Mouse (Mus musculus): Measurements from ENCODE around the gene Cdkn2d.
A peak's percentile ranks its signal among the peaks of the same experiment; 100 is the strongest.
"Not testable (repeated sequence)": the region's sequence is repeated elsewhere in the genome, so short reads cannot be mapped to it uniquely, and the experiment has no call there.

Cdkn2d gene

DNA sequence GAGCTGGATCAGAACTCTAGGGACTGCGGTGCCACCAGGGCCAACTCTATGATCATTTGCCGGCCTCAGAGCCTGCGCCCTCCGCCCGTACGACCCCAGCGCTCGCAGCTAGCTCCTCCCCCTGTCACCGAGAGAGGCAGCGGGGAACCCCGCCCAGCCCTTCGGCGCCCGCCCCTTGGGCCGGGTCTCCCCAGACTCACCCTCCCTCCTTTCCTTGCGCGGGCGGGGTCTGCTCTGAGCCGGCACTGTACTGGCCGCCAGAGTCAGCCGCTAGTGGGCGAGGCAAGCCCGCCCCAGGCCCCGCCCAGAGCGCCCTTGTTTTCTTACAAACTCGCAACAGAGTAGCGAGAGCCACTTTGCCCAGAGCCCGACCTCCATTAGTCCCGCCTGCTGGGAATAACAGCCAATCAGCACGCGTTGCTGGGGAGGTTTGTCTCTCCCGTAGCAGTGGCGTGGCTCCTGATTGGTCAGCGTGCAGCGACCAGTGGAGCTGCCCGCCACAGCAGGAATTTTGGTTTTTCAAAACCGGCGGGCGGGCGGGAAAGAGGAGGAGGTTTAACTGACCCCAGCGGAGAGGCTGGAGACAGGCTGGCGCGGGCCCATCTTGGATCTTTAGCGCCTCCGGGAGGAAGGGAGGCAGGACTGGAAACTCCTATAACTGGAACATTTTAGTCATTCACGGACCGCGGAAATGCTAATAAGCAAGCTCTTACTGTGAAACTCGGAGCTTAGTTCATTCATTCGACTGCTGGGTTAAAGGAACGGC lies at the start of gene Cdkn2d:
Cdkn2d (minus strand) TSS at position 386 of the 766 bp plus-strand sequence.
- peak; percentile 100 for DNase-seq (ENCODE audit: low read depth, low spot score)

DNA sequence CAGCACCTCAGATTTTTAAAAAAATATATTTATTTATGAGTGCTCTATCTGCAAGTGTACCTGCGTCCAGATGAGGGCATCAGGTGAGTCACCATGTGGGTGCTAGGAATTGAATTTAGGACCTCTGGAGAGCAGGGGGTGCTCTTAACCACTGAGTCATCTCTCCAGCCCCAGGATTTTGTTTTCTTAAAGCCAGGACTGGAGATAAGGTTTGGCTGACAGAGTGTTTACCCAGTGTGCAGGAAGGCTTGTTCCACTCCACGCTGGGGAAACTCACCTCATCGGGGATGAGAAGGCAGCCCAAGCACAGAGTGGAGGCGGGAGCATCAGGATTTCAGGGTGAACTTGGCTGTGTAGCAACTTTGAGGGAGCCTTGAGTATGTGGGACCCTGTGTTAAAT lies 49.2 kb upstream of the Cdkn2d start:
- DNase-seq (ENCODE audit: low read depth, low spot score): no peak

GRCm38 (mm10) chr9:21337652-21338051 lies 46.4 kb upstream of the Cdkn2d start:
- peak; percentile 60 for DNase-seq (ENCODE audit: low read depth, low spot score)

GRCm38 (mm10) chr9:21336491-21336890 lies 45.3 kb upstream of the Cdkn2d start:
- no peak for DNase-seq (ENCODE audit: low read depth, low spot score)

DNA sequence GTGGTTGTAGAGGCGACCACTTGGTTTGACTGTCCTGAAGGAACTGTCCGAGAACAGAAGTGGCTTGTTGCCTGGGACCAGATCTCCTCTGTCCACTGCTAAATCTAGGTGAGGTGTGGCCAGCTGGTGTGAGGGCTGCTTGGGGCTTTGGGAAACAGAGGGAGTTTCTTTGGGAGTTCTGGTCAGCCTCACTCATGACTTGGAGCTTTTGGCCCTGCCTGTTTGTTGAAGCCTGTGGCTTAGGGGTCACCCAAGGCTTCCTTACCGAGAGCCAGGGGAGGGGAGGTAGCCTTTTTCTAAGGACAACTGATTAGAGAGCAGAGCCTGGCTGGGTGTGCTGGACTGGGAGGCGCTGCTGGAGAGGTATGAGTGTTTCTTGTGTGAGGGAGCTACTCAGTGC lies 44.2 kb upstream of the Cdkn2d start:
- no peak for DNase-seq (ENCODE audit: low read depth, low spot score)

- DNase-seq (ENCODE audit: low read depth, low spot score): no peak
Observed at GRCm38 (mm10) chr9:21334747-21335146, 43.5 kb upstream of the Cdkn2d start.

DNA sequence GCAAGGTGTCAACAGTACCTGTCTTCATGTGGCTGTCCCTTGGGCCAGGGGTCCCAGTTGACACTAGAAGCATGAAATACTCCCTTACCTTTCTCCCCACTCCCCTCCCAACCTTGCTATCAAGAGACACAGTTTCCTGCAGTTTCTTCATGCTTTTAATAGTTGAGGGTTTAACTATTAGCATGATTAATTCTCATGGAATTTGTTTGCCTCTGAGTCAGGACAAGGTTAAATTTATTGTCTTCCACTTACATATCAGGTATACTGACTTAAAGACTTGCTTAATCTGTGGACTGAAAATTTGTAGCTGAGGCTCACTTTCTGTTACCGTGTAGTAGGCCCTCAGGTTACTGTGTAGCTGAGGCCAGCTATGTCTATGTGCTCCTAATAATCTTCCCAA lies 42.3 kb upstream of the Cdkn2d start:
- DNase-seq (ENCODE audit: low read depth, low spot score): no peak

GRCm38 (mm10) chr9:21332161-21333061 lies 41.2 kb upstream of the Cdkn2d start:
- no peak for DNase-seq (ENCODE audit: low read depth, low spot score)

GRCm38 (mm10) chr9:21331365-21332140 lies 40.3 kb upstream of the Cdkn2d start:
- no peak for DNase-seq (ENCODE audit: low read depth, low spot score)

- DNase-seq (ENCODE audit: low read depth, low spot score): no peak
Observed at GRCm38 (mm10) chr9:21329699-21330289, 38.6 kb upstream of the Cdkn2d start.

GRCm38 (mm10) chr9:21329041-21329440 lies 37.8 kb upstream of the Cdkn2d start:
- DNase-seq (ENCODE audit: low read depth, low spot score): no peak

- DNase-seq (ENCODE audit: low read depth, low spot score): no peak
Observed at GRCm38 (mm10) chr9:21328041-21328440, 36.8 kb upstream of the Cdkn2d start.

GRCm38 (mm10) chr9:21327569-21327968 lies 36.4 kb upstream of the Cdkn2d start:
- DNase-seq (ENCODE audit: low read depth, low spot score): no peak

GRCm38 (mm10) chr9:21324269-21324668 lies 33.1 kb upstream of the Cdkn2d start:
- DNase-seq (ENCODE audit: low read depth, low spot score): no peak

GRCm38 (mm10) chr9:21322917-21323297 lies 31.7 kb upstream of the Cdkn2d start:
- DNase-seq (ENCODE audit: low read depth, low spot score): not testable (repeated sequence)

DNA sequence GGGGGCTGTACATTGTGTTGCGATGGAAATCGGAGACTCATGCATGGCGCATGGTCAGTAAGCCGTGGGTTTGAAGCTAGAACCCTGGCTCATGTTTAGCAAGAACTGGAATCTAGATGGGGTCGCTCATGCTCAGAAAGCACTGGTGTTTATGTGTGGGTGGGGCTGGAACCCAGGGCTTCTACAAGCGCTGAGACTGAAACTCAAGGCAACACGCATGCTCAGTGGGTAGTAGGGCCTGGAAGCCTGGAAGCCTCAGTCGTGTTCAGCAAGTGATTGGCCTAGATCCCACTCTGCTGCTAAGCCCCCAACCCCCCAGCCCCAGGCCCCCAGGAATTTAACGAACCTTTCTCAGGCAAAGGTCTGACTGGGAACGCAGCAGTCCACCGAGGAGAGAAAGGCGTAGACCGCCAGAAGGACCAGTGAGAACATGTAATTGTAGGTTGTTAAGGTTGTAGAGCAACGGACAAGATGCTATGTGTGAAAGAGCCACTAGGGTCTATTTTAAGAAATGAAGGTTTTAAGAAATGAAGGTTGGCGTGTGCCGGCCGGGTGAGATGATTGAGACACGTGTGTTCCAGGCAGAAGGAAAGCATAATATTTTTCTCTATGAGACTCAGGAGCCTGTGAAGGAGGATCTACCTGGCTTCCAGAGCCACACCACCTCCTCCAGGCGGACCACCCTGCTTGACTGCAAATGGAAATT lies 31.2 kb upstream of the Cdkn2d start:
- peak; percentile 52 for DNase-seq (ENCODE audit: low read depth, low spot score)

- DNase-seq (ENCODE audit: low read depth, low spot score): peak; percentile 61
Observed at GRCm38 (mm10) chr9:21321513-21321835, 30.3 kb upstream of the Cdkn2d start.

DNA sequence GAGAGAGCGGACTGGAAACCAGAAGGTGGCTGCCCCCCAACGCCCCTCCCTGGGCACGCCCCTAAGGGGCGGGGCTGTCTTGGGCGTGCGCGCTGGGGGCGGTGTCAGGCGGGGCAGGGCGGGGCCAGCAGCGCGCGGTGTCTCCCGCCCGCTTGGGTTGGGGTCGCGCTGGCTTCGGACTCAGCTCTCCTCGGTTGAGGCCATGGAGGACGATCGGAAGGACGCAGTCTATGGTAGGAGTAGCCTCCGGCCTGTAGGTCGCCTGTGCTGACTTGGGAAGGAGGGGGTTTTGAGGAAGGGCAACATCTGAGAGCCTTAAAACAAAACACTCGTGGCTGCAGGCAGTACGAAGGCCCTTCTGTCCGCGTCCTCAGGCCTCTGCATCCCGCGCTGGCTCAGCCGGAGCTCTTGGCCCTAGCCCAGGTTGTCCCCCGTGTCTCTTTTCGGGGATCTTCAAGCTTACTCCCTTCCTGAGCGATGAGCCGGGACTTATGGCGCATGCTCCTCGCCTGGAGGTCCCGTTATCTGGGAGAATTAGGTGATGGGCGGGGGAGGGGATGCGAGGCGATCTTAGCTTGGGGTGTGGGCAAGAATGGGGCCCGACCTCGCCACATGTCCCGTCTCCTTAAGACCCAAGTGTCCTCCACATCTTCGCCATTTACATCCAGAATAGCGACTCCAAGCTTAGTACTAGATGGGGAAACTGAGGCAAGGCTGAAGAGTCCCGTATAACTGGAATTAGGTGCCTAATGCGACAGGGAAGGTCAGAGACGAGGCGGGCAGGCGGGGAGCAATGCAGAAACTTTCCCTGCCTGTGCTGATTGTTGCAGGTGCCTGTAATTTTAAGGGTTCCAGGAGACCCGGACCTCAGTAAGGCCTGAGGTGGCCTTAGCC lies 29.7 kb upstream of the Cdkn2d start, which contains the start of gene Slc44a2:
Slc44a2 (plus strand) TSS at position 80 of the 894 bp plus-strand sequence.
- peak; percentile 83 for DNase-seq (ENCODE audit: low read depth, low spot score)

- no peak for DNase-seq (ENCODE audit: low read depth, low spot score)
Observed at GRCm38 (mm10) chr9:21320280-21320618, 29.0 kb upstream of the Cdkn2d start.

DNA sequence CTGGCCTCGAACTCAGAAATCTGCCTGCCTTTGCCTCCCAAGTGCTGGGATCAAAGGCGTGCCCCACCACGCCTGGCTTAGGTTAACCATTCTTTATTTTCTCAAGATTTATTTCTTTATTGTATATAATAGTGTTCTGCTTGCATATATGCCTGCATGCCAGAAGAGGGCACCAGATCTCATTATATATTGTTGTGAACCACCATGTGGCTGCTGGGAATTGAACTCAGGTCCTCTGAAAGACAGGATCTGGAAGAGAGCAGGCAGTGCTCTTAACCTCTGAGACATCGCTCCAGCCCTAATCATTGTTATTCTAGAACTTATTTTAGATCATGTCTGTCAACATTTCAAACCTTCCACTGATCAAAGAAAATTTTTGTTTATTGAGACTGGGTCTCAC lies 28.3 kb upstream of the Cdkn2d start:
- DNase-seq (ENCODE audit: low read depth, low spot score): peak; percentile 46
